Mouse (Mus musculus): ENCODE measurements around the gene Cntnap3.

GRCm38 (mm10) chr13:64732244-64732643 lies 171.5 kb downstream of the Cntnap3 start:
- TF ChIP-seq CTCF (IDR thresholded peaks at IDR 0.05; ENCODE audit: extremely low read depth, insufficient read length, insufficient replicate concordance, low read depth, low read length) (no peak), POLR2A (IDR thresholded peaks at IDR 0.05; ENCODE audit: low read depth, low read length) (no peak)
